Mouse (Mus musculus) myocyte (in vitro differentiated cells): ENCODE measurements around the gene Adamtsl5.
A peak's percentile ranks its signal among the peaks of the same experiment; 100 is the strongest.

Experiments used
- CEBPB ChIP-seq: IDR thresholded peaks from 2 replicates; pipeline ENCODE4 v1.6.1; 2011; ENCODE audit warnings: mild to moderate bottlenecking, moderate library complexity; ENCODE audit not compliant: poor library complexity, insufficient read depth, severe bottlenecking
- E2F4 ChIP-seq: IDR thresholded peaks from one replicate; pipeline ENCODE4 v1.6.1; 2011; ENCODE audit warnings: mild to moderate bottlenecking, control low read depth, moderate library complexity; ENCODE audit not compliant: insufficient read depth
- MAX ChIP-seq: IDR thresholded peaks from one replicate; pipeline ENCODE4 v1.6.1; 2011; ENCODE audit warnings: low read depth, mild to moderate bottlenecking, control low read depth
- MYOD1 ChIP-seq, 3 experiments: IDR thresholded peaks; one replicate each; pipeline ENCODE4 v1.6.1; 2011; ENCODE audit warnings: control low read depth in 2 of 3, low read depth in 2 of 3, mild to moderate bottlenecking in 2 of 3, moderate library complexity in 1 of 3; ENCODE audit not compliant: insufficient read length in 2 of 3, control insufficient read depth in 1 of 3
- POLR2A ChIP-seq: IDR thresholded peaks from one replicate; pipeline ENCODE4 v1.6.1; 2011; ENCODE audit warnings: low read depth, mild to moderate bottlenecking, control low read depth, moderate library complexity; ENCODE audit not compliant: insufficient read length
- REST ChIP-seq: IDR thresholded peaks from one replicate; pipeline ENCODE4 v1.6.1; 2011; ENCODE audit warnings: mild to moderate bottlenecking, control low read depth, moderate library complexity; ENCODE audit not compliant: insufficient read depth, insufficient read length
- SRF ChIP-seq: IDR thresholded peaks from one replicate; pipeline ENCODE4 v1.6.1; 2011; ENCODE audit warnings: low read depth; ENCODE audit not compliant: control insufficient read depth, insufficient read length
- TCF12 ChIP-seq: IDR thresholded peaks from one replicate; pipeline ENCODE4 v1.6.1; 2011; ENCODE audit warnings: mild to moderate bottlenecking, control low read depth; ENCODE audit not compliant: poor library complexity, insufficient read depth, severe bottlenecking
- TCF3 ChIP-seq: IDR thresholded peaks from one replicate; pipeline ENCODE4 v1.6.1; 2011; ENCODE audit warnings: low read depth, control low read depth; ENCODE audit not compliant: insufficient read length
- USF1 ChIP-seq: IDR thresholded peaks from one replicate; pipeline ENCODE4 v1.6.1; 2011; ENCODE audit warnings: low read depth, mild to moderate bottlenecking, control low read depth, moderate library complexity

- TF ChIP-seq USF1 (no peak), TCF12 (no peak), MYOD1 (IDR thresholded peaks at IDR 0.05; ENCODE audit: control insufficient read depth in 1 of 3, insufficient read length in 2 of 3, low read depth in 2 of 3) (peak in 2 of 3 experiments; percentile 20 to 78), POLR2A (peak; percentile 67), E2F4 (no peak), MAX (no peak), TCF3 (no peak), REST (no peak), CEBPB (no peak), SRF (no peak)
Observed at GRCm38 (mm10) chr10:80348244-80348781, at the start of gene Adamtsl5.
